Mouse (Mus musculus) C2C12 (cell line): Measurements from ENCODE around the gene Gsk3b. TPM values are rescaled to one million over a fixed set of nuclear protein-coding genes. Genes with fewer than 3 reads are reported as not detected.

ENCODE experiments used
- H3K27me3 ChIP-seq: one replicate; pipeline ENCODE4 v1.6.1; 2011; ENCODE audit not compliant: control insufficient read depth, insufficient read depth, insufficient read length
- H3K36me3 ChIP-seq: one replicate; pipeline ENCODE4 v1.6.1; 2011; ENCODE audit not compliant: control insufficient read depth, insufficient read depth
- H3K4me3 ChIP-seq: one replicate; pipeline ENCODE4 v1.5.1; 2011; ENCODE audit warnings: mild to moderate bottlenecking, control low read depth; ENCODE audit not compliant: poor library complexity, insufficient read depth, severe bottlenecking
- H3K79me2 ChIP-seq: one replicate; pipeline ENCODE4 v1.6.1; 2011; ENCODE audit not compliant: control insufficient read depth, insufficient read depth
- H3K79me3 ChIP-seq: one replicate; pipeline ENCODE4 v1.6.1; 2011; ENCODE audit warnings: low read depth, control low read depth
- H3ac ChIP-seq: one replicate; pipeline ENCODE3; 2011; ENCODE audit warnings: low read depth; ENCODE audit not compliant: control insufficient read depth, insufficient read length
- CEBPB ChIP-seq: IDR thresholded peaks from one replicate; pipeline ENCODE4 v1.6.1; 2011; ENCODE audit warnings: low read depth, mild to moderate bottlenecking, control low read depth, moderate library complexity
- CTCF ChIP-seq: IDR thresholded peaks from one replicate; pipeline ENCODE4 v1.5.1; 2011; ENCODE audit not compliant: control insufficient read depth, insufficient read depth, insufficient read length
- FOSL1 ChIP-seq: IDR thresholded peaks from one replicate; pipeline ENCODE4 v1.8.0; 2011; ENCODE audit warnings: mild to moderate bottlenecking, low read length; ENCODE audit not compliant: poor library complexity, insufficient read depth, severe bottlenecking
- MAX ChIP-seq: IDR thresholded peaks from one replicate; pipeline ENCODE4 v1.6.1; 2011; ENCODE audit warnings: mild to moderate bottlenecking, control low read depth
- MYOD1 ChIP-seq: IDR thresholded peaks from one replicate; pipeline ENCODE4 v1.6.1; 2011; ENCODE audit warnings: low read depth; ENCODE audit not compliant: control insufficient read depth, insufficient read length
- MYOG ChIP-seq: IDR thresholded peaks from one replicate; pipeline ENCODE4 v1.6.1; 2011; ENCODE audit not compliant: control insufficient read depth, insufficient read length; ENCODE audit errors: extremely low read depth
- USF1 ChIP-seq: IDR thresholded peaks from one replicate; pipeline ENCODE4 v1.6.1; 2011; ENCODE audit warnings: low read depth, mild to moderate bottlenecking, control low read depth, moderate library complexity
- polyA plus RNA-seq: library from polyadenylated mRNA; unstranded; fragments of >200 nt; fragmentation: generic; extraction: Trizol; gene quantifications from one replicate; pipeline ENCODE4 v1.2.1, GENCODE M21; 2012; ENCODE audit warnings: missing spikeins

Gene Gsk3b
- polyA plus RNA-seq, 1 experiment = 12.3 TPM

- Histone ChIP-seq H3K79me2 (no peaks in the 10 kb centered on the region), H3K79me3 (no peaks in the 10 kb centered on the region), H3K36me3 (no peaks in the 10 kb centered on the region), H3ac (no peak overlapping the region), H3K4me3 (no peak overlapping the region), H3K27me3 (no peaks in the 10 kb centered on the region)
- TF ChIP-seq CEBPB (no peak), USF1 (no peak), MYOG (no peak), CTCF (no peak), FOSL1 (no peak), MAX (no peak), MYOD1 (no peak)
Observed at GRCm38 (mm10) chr16:38290151-38290550, 201.3 kb downstream of the Gsk3b start.

- Histone ChIP-seq H3K79me2 (no peaks in the 10 kb centered on the region), H3K36me3 (no peaks in the 10 kb centered on the region), H3K27me3 (no peaks in the 10 kb centered on the region), H3K4me3 (no peak within 1 kb of the TSS), H3K79me3 (no peaks in the 10 kb centered on the region), H3ac (no peak within 1 kb of the TSS)
- no peak for TF ChIP-seq MYOG
- TF ChIP-seq MYOD1 = no peak
- TF ChIP-seq USF1 = no peak
- no peak for TF ChIP-seq CTCF
- TF ChIP-seq MAX = no peak
- TF ChIP-seq FOSL1 = no peak
- TF ChIP-seq CEBPB = no peak
Observed at GRCm38 (mm10) chr16:38294685-38295348, 206.0 kb downstream of the Gsk3b start, which contains the start of gene Nr1i2. TSS of gene Nr1i2 (minus strand) at chr16:38294824.

- H3ac ChIP-seq = no peak overlapping the region
- H3K79me2 ChIP-seq = no peaks in the 10 kb centered on the region
- H3K79me3 ChIP-seq = no peaks in the 10 kb centered on the region
- H3K36me3 ChIP-seq = no peaks in the 10 kb centered on the region
- TF ChIP-seq CTCF (peak; percentile 11), MYOD1 (no peak)
- H3K4me3 ChIP-seq = no peak overlapping the region
- H3K27me3 ChIP-seq = no peaks in the 10 kb centered on the region
Observed at GRCm38 (mm10) chr16:38295349-38295930, 206.6 kb downstream of the Gsk3b start.

Other genes with a start within 250 kb of the Gsk3b start
- 0.04 TPM for gene Gm36028, start 227.9 kb upstream of the Gsk3b start, polyA plus RNA-seq
- gene Lrrc58, start 220.6 kb upstream of the Gsk3b start, polyA plus RNA-seq = 10.3 TPM
- 0.02 TPM for gene Gpr156, start 172.5 kb upstream of the Gsk3b start, polyA plus RNA-seq
- gene Nr1i2, start 205.8 kb downstream of the Gsk3b start, polyA plus RNA-seq = not detected